Mouse (Mus musculus): ENCODE data around the gene Omd. TPM values are rescaled to one million over a fixed set of nuclear protein-coding genes. Genes with fewer than 3 reads are reported as not detected.
A peak's percentile ranks its signal among the peaks of the same experiment; 100 is the strongest.
"Not testable (repeated sequence)": the region's sequence is repeated elsewhere in the genome, so short reads cannot be mapped to it uniquely, and the experiment has no call there.

Omd gene
- polyA plus RNA-seq, 2 experiments: 0.18 TPM; not detected in 1

- DNase-seq (ENCODE audit: low read depth in 3 of 3, low spot score in 3 of 3): peak; percentile 64 to 66 (median 64)
- H3K27ac ChIP-seq: peak overlapping the region; percentile 48
- H3K4me2 ChIP-seq (ENCODE audit: low read depth): peak overlapping the region; percentile 49
- peaks cover 13% of the 10 kb centered on the region in 2 experiments for H3K4me1 ChIP-seq (replicated peaks; ENCODE audit: control insufficient read depth in 2 of 2, insufficient read depth in 2 of 2, low read length in 1 of 2)
- H3K9me3 ChIP-seq (ENCODE audit: control insufficient read depth, low read length): no peaks in the 10 kb centered on the region
- peak overlapping the region; percentile 12; the same call in 1 of the 2 replicates for H3K9ac ChIP-seq (replicated peaks)
- no peak overlapping the region; a peak in 1 of 4 replicates for H3K4me3 ChIP-seq (ENCODE audit: insufficient read depth in 1 of 2, low read depth in 2 of 2, low read length in 2 of 2)
- H3K36me3 ChIP-seq (replicated peaks; ENCODE audit: control insufficient read depth, insufficient read depth, low read depth): no peaks in the 10 kb centered on the region
- peak; percentile 90 for TF ChIP-seq EP300 (IDR thresholded peaks at IDR 0.05; ENCODE audit: low read depth)
- TF ChIP-seq CTCF (IDR thresholded peaks at IDR 0.05; ENCODE audit: low read depth): no peak
- WGBS (ENCODE audit: insufficient replicate concordance): 9% methylated on average over 2 of the region's 2 CpGs
- peak; percentile 89 for ATAC-seq (ENCODE audit: insufficient read depth)
- no peaks in the 10 kb centered on the region for H3K27me3 ChIP-seq (ENCODE audit: control insufficient read depth, insufficient read depth, low read length)
Measured at GRCm38 (mm10) chr13:49571418-49571817, 10.8 kb upstream of the Omd start.

GRCm38 (mm10) chr13:49583859-49584258, 1.6 kb downstream of the Omd start:
- no peaks in the 10 kb centered on the region for H3K36me3 ChIP-seq (replicated peaks; ENCODE audit: control insufficient read depth, insufficient read depth, low read depth)
- H3K4me1 ChIP-seq (replicated peaks; ENCODE audit: control insufficient read depth in 2 of 2, insufficient read depth in 2 of 2, low read length in 1 of 2): no peaks in the 10 kb centered on the region
- H3K27me3 ChIP-seq (ENCODE audit: control insufficient read depth, insufficient read depth, low read length): no peaks in the 10 kb centered on the region
- no peak overlapping the region for H3K27ac ChIP-seq
- DNase-seq (ENCODE audit: low read depth in 3 of 3, low spot score in 3 of 3) (no peak), ATAC-seq (ENCODE audit: insufficient read depth) (no peak)
- no peak overlapping the region for H3K9ac ChIP-seq (replicated peaks)
- no peak overlapping the region for H3K4me2 ChIP-seq (ENCODE audit: low read depth)
- H3K4me3 ChIP-seq (ENCODE audit: insufficient read depth in 1 of 2, low read depth in 2 of 2, low read length in 2 of 2): no peak overlapping the region
- H3K9me3 ChIP-seq (ENCODE audit: control insufficient read depth, low read length): no peaks in the 10 kb centered on the region
- TF ChIP-seq EP300 (IDR thresholded peaks at IDR 0.05; ENCODE audit: low read depth) (no peak), CTCF (IDR thresholded peaks at IDR 0.05; ENCODE audit: low read depth) (no peak)

- no peak for DNase-seq (ENCODE audit: low read depth in 3 of 3, low spot score in 3 of 3)
- 78% methylated on average over 8 of the region's 8 CpGs for WGBS (ENCODE audit: insufficient replicate concordance)
- no peaks in the 10 kb centered on the region for H3K36me3 ChIP-seq (replicated peaks; ENCODE audit: control insufficient read depth, insufficient read depth, low read depth)
Measured at GRCm38 (mm10) chr13:49584307-49585005, 2.2 kb downstream of the Omd start.

GRCm38 (mm10) chr13:49586062-49586461, 3.8 kb downstream of the Omd start:
- Histone ChIP-seq H3K4me2 (ENCODE audit: low read depth) (no peak overlapping the region), H3K27ac (no peak overlapping the region), H3K36me3 (replicated peaks; ENCODE audit: control insufficient read depth, insufficient read depth, low read depth) (no peaks in the 10 kb centered on the region), H3K4me3 (ENCODE audit: insufficient read depth in 1 of 2, low read depth in 2 of 2, low read length in 2 of 2) (no peak overlapping the region), H3K4me1 (replicated peaks; ENCODE audit: control insufficient read depth in 2 of 2, insufficient read depth in 2 of 2, low read length in 1 of 2) (no peaks in the 10 kb centered on the region), H3K9me3 (ENCODE audit: control insufficient read depth, low read length) (no peaks in the 10 kb centered on the region), H3K9ac (replicated peaks) (no peak overlapping the region), H3K27me3 (ENCODE audit: control insufficient read depth, insufficient read depth, low read length) (no peaks in the 10 kb centered on the region)
- 91% methylated on average over 6 of the region's 6 CpGs for WGBS (ENCODE audit: insufficient replicate concordance)
- TF ChIP-seq CTCF (IDR thresholded peaks at IDR 0.05; ENCODE audit: low read depth) (no peak), EP300 (IDR thresholded peaks at IDR 0.05; ENCODE audit: low read depth) (no peak)
- no peak for DNase-seq (ENCODE audit: low read depth in 3 of 3, low spot score in 3 of 3)
- no peak for ATAC-seq (ENCODE audit: insufficient read depth)

More at GRCm38 (mm10) chr13:49584307-49585005, 2.2 kb downstream of the Omd start:
- Histone ChIP-seq H3K27ac (no peak overlapping the region), H3K4me2 (ENCODE audit: low read depth) (no peak overlapping the region), H3K9ac (replicated peaks) (no peak overlapping the region), H3K4me1 (replicated peaks; ENCODE audit: control insufficient read depth in 2 of 2, insufficient read depth in 2 of 2, low read length in 1 of 2) (no peaks in the 10 kb centered on the region), H3K27me3 (ENCODE audit: control insufficient read depth, insufficient read depth, low read length) (no peaks in the 10 kb centered on the region), H3K9me3 (ENCODE audit: control insufficient read depth, low read length) (no peaks in the 10 kb centered on the region), H3K4me3 (ENCODE audit: insufficient read depth in 1 of 2, low read depth in 2 of 2, low read length in 2 of 2) (no peak overlapping the region)
- no peak for ATAC-seq (ENCODE audit: insufficient read depth)
- TF ChIP-seq EP300 (IDR thresholded peaks at IDR 0.05; ENCODE audit: low read depth) (no peak), CTCF (IDR thresholded peaks at IDR 0.05; ENCODE audit: low read depth) (no peak)

- H3K9ac ChIP-seq (replicated peaks); H3K27me3 ChIP-seq (ENCODE audit: control insufficient read depth, insufficient read depth, low read length); DNase-seq (ENCODE audit: low read depth in 3 of 3, low spot score in 3 of 3); H3K9me3 ChIP-seq (ENCODE audit: control insufficient read depth, low read length); ATAC-seq (ENCODE audit: insufficient read depth); H3K4me2 ChIP-seq (ENCODE audit: low read depth); H3K4me3 ChIP-seq (ENCODE audit: insufficient read depth in 1 of 2, low read depth in 2 of 2, low read length in 2 of 2); H3K4me1 ChIP-seq (replicated peaks; ENCODE audit: control insufficient read depth in 2 of 2, insufficient read depth in 2 of 2, low read length in 1 of 2); H3K27ac ChIP-seq; H3K36me3 ChIP-seq (replicated peaks; ENCODE audit: control insufficient read depth, insufficient read depth, low read depth): not testable (repeated sequence)
- 81% methylated on average over 2 of the region's 2 CpGs for WGBS (ENCODE audit: insufficient replicate concordance)
Measured at GRCm38 (mm10) chr13:49602541-49602940, 20.3 kb downstream of the Omd start.

All from liver, embryonic 14.5 days (tissue).